Mouse (Mus musculus) 416B (cell line): ENCODE data around the gene Tmem217.

Experiments used
- DNase-seq: peaks from one replicate; pipeline ENCODE4 v3.0.0; 2011; ENCODE audit warnings: low read depth

Tmem217 gene

DNA sequence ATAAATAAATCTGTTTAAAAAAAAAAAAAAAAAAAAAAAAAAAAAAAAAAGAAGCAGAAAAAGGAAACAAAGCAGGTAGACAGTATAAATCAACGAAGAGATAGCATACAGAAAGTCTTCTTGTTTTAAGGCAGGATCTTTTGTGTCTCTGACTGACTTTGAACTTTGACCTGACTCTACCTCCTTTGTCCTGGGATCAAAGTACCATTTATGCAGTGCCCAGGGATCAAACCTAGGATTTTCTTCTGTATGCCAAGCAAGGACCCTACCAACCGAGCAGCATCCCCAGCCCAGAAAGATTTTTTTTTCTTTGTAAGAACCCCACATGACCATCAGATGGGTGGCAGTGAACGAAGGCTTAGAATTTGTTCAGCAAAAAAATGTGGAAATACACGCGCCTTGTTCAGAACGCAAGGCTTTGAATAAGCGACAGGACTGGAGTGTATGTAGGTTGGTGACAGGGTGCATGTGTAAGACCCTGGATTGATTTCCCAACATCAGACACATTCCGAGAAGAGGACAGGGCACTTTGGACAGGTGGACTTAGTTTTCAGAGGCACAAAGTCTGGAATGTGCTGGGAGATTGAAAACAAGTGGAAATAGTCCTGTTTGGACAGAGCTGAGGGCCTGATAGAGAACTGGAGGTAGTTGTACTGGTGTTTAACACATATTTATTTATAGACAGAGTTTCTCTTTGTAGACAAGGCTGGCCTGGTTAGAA lies 63.8 kb downstream of the Tmem217 start:
- no peak for DNase-seq

DNA sequence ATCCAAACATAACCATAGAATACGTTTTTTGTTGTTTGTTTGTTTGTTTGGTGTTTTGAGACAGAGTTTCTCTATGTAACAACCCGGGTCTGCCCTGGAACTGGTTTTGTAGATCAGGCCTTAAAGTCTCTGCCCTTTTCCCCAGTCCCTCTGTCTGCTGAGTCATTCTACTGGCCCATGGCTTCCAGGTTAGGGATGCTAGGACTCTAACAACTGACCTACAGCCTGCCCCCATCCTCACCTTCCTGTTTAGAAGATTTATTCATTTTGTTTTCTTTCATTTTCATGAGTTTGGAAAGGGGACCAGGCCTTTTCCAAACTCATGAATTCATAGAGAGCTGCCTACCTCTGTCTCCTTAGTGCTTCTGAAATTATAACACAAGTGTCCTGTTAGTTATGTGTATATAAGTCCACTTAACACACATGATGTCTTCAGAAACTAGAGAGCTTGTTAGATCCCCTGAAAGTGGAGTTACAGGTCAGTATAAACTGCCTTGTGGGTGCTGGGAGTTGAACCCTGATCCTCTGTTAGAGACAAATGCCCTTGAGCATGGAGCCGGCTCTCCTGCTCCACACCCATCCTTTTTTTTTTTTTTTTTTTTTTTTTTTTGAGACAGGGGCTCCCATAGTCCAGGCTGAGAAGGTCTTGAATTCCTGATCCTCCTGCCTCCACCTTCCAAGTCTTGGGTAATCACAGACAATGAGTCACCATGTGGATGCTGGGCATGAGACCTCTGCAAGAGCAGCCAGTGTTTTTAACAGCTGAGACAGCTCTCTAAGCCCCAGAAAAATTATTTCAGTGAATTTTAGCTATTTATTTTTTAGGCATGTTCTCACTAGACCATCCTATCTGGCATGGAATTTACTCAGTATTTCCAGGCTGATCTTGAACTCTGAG lies 66.6 kb downstream of the Tmem217 start:
- DNase-seq, result peak; percentile 53

DNA sequence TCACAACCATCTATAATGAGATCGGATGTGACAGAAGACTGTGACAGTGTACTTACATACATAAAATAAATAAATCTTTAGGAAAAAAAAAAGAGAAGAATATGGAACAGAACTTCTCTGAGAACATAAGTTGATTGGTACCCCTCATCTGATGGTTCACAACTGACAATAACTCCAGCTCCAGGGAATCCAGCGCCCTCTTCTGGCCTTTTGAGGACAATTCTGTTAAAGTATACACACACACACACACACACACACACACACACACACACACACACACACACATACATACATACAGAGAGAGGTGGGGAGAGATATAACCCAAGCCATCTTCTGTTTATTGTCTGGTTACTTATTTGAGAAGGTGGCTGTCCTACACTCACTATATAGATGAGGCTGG lies 67.8 kb downstream of the Tmem217 start:
- DNase-seq, result no peak

DNA sequence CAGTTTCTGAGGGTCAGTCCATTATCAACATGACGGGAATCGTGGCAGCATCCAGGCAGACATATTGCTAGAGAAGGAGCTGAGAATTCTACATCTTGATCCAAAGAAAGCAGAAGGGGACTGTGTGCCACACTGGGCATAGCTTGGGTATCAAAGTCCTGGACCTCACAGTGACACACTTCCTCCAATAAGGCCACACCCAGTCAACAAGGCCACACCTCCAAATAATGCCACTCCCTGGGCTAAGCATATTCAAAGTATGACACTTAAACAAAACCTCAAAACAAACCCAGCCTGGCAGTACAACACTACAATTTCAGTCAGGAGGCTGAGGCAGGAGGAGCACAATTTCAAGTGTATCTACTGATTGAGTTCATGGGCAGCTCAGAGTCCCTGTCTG lies 68.9 kb downstream of the Tmem217 start:
- DNase-seq, result no peak

DNA sequence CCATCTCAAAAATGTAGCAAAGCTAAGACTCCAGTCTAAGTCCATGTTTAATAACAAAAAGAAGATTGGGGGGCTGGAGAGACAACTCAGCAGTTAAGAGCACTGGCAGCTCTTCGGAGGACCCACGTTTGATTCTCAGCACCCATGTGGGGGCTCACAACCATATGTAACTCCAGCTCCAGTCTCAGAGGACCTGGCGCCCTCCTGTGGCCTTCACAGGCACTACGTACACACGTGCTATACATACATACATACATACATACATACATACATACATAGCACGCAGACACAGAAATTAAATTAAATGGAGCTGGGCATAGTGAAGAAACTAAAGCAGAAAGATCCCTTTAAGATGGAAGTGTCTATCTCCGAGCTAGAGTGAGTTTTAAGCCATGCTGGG lies 69.6 kb downstream of the Tmem217 start:
- DNase-seq, result no peak

DNA sequence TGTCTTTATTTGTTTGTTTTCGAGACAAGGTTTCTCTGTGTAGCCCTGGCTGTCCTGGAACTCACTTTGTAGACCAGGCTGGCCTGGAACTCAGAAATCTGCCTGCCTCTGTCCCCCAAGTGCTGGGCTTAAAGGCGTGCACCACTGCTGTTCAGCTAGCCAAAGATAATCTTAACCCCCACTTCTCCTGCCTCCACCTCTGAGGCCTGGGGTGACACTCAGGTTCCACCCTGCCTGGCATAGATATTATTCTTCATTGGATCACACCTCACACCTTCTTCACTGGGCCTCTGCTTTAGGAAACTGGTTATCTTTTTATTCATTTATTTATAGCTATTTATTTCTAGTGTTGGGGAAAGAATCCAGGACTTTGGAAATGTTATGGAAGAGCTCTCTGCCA lies 71.9 kb downstream of the Tmem217 start:
- DNase-seq, result no peak

DNA sequence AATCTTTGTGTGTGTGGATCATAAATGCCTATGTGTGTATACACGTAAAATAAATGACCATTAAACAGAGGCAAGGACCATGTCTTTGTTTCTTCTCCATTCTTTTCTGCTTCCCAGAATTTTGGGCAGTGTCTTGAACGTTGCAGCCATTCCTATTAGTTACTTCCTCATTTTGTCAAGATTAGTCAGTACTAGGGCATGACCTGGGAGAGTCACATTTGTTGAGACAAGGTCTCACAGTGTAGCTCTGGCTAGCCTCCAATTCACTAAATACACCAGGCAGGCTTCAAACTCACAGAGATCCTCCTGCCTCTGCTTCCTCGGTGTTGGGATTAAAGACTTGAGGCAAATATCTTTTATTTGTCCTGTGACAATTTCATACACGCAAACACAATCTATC lies 73.9 kb downstream of the Tmem217 start:
- peak; percentile 66 for DNase-seq

DNA sequence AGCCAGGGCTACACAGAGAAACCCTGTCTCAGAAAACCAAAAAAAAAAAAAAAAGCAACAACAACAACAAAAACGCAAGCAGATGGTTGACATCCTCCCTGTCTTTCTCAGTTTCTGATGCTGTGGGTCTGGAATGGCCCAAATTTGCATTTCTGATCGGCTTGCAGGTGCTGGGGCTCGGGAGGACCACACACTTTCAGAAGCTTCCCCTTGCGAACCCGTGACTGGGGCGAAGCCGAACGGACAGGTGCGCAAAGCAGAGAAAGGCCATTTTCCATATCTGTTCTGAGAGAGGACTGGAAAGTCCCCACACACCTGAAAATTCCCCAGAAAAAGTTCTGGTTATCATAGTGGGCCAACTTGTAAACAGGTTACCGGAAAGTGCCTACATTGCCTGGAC lies 74.8 kb downstream of the Tmem217 start:
- DNase-seq, result no peak

DNA sequence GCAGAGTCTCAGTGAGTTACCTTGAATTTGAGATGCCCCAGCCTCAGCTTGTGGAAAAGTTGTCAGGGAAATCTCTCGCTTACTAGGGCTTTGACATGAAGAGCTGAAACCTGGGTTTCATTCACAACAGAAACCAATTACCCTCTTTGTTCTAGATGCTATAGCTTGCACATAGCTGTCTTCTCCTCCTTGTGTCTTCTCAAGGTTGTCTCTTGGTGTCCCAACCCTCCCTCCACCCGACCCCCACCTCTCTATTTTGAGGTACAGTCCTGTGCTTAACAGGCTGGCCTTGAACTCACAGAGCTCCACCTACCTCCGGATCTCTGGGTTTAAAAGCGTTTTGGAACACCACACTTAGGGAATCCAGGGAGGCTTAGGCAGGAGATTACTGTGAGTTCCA lies 75.7 kb downstream of the Tmem217 start:
- no peak for DNase-seq
